Mouse (Mus musculus): ENCODE results near the gene Plin5.

DNA sequence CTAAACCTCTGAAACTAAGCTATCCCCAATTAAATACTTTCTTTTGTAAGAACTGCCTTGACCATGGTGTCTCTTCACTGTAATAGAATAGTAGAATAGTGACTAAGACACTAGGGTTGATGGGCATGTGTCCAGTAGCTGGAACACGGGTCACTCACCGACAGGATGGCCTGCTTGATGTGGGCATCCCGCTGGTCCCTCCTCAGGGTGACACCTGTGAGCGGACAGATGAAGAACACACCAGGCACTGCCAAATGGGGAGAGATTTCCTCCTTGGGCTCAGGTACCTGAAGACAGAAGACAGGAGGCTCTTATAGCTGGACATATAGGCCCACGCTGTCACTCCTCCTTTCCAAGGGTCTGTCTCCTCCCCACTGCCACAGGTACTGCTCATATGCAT, 45.2 kb downstream of the Plin5 start:
- no peak for TF ChIP-seq CTCF (IDR thresholded peaks at IDR 0.05; ENCODE audit: borderline replicate concordance, control insufficient read depth, extremely low read depth, insufficient read depth, low read length, poor library complexity)
- no peak for TF ChIP-seq POLR2A (IDR thresholded peaks at IDR 0.05; ENCODE audit: control insufficient read depth, extremely low read depth, insufficient read depth, low read length, poor library complexity)

Data from thymus, adult 2 months (tissue).